Mouse (Mus musculus) adipose tissue, adult 10 weeks (tissue): Measurements from ENCODE around the gene Pdcd4. TPM values are rescaled to one million over a fixed set of nuclear protein-coding genes. Genes with fewer than 3 reads are reported as not detected.

Experiments used
- polyA plus RNA-seq: library from polyadenylated mRNA; stranded (reverse); fragments of 350-450 nt; fragmentation: Illumina TruSeq; extraction: RNeasy Lipid Tissue Mini Kit (QIAGEN cat#74804); gene quantifications from one replicate; pipeline ENCODE4 v1.2.3, GENCODE M21; 2014; ENCODE audit warnings: low read depth, low replicate concordance

The Pdcd4 gene
- 62.3 TPM for polyA plus RNA-seq

GRCm38 (mm10) chr19:53892061-53892460, at the start of gene Pdcd4:
Pdcd4 (plus strand) TSS chr19:53892231.

GRCm38 (mm10) chr19:53943802-53944785, 52.1 kb downstream of the Pdcd4 start, which contains the start of the genes Shoc2 and Bbip1:
Shoc2 (plus strand) TSS chr19:53944306.
Bbip1 (minus strand) TSS chr19:53944627.

Other genes starting within 250 kb of the Pdcd4 start
- 2.2 TPM for gene Rbm20, start 214.9 kb upstream of the Pdcd4 start, polyA plus RNA-seq
- gene Shoc2, start 52.1 kb downstream of the Pdcd4 start, polyA plus RNA-seq = 22.9 TPM
- gene Bbip1, start 52.4 kb downstream of the Pdcd4 start, polyA plus RNA-seq = 63.0 TPM
- gene Adra2a, start 151.9 kb downstream of the Pdcd4 start, polyA plus RNA-seq = 2.0 TPM